Mouse (Mus musculus) C2C12 (cell line): ENCODE data around the gene Eif4g2.

Experiments used
- CEBPB ChIP-seq: IDR thresholded peaks from one replicate; pipeline ENCODE4 v1.6.1; 2011; ENCODE audit warnings: low read depth, mild to moderate bottlenecking, control low read depth, moderate library complexity
- CTCF ChIP-seq: IDR thresholded peaks from one replicate; pipeline ENCODE4 v1.5.1; 2011; ENCODE audit not compliant: control insufficient read depth, insufficient read depth, insufficient read length
- FOSL1 ChIP-seq: IDR thresholded peaks from one replicate; pipeline ENCODE4 v1.8.0; 2011; ENCODE audit warnings: mild to moderate bottlenecking, low read length; ENCODE audit not compliant: poor library complexity, insufficient read depth, severe bottlenecking
- MAX ChIP-seq: IDR thresholded peaks from one replicate; pipeline ENCODE4 v1.6.1; 2011; ENCODE audit warnings: mild to moderate bottlenecking, control low read depth
- MYOD1 ChIP-seq: IDR thresholded peaks from one replicate; pipeline ENCODE4 v1.6.1; 2011; ENCODE audit warnings: low read depth; ENCODE audit not compliant: control insufficient read depth, insufficient read length
- MYOG ChIP-seq: IDR thresholded peaks from one replicate; pipeline ENCODE4 v1.6.1; 2011; ENCODE audit not compliant: control insufficient read depth, insufficient read length; ENCODE audit errors: extremely low read depth
- USF1 ChIP-seq: IDR thresholded peaks from one replicate; pipeline ENCODE4 v1.6.1; 2011; ENCODE audit warnings: low read depth, mild to moderate bottlenecking, control low read depth, moderate library complexity

DNA sequence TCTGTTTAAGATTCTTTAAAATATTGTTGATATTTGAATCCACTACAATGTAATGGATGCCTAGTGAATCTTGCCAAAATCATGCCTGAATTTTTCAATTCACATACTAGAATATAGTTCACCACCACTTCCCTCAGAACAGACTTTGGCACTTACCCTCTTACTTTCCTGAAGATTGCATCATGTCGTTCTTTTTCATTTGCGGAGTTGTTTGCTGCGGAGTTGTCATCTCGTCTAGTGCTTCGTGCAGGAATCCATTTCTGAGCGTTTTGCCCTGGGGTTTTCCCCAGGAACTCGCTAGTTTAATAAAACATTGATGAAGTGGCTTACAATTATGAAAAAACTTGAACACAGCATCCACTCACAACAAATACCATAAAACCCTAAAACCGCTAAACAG is 2.8 kb downstream of the Eif4g2 start:
- TF ChIP-seq CTCF (no peak), MYOD1 (no peak), MAX (no peak), USF1 (no peak), FOSL1 (no peak), MYOG (no peak), CEBPB (no peak)
